In genomic region chr16:33708585-33709397, GRCm38 (mm10) we compare ENCODE assay signal across 16 mouse cellular contexts.
"Had no signal": no experiment of that assay in that cellular context is flagged by ENCODE, and none has a peak within 500 bp of the region (broad histone marks: within the 10 kb centered on the region; RNA-seq: fewer than 3 reads in every experiment).

No protein-coding gene starts in this region.

- H3K9ac ChIP-seq: limb, embryonic 12.5 days; liver, embryonic 13.5 days; liver, postnatal 0 days; lung, embryonic 15.5 days; midbrain, embryonic 15.5 days; neural tube, embryonic 15.5 days; stomach, embryonic 15.5 days had no signal

- H3K4me2 ChIP-seq: limb, embryonic 12.5 days; liver, embryonic 13.5 days; lung, embryonic 15.5 days; midbrain, embryonic 11.5 days; midbrain, embryonic 15.5 days; neural tube, embryonic 15.5 days; stomach, embryonic 15.5 days had no signal

- H3K4me1 ChIP-seq: stomach, embryonic 15.5 days had no signal

- H3K27me3 ChIP-seq: limb, embryonic 12.5 days; liver, embryonic 13.5 days; lung, embryonic 15.5 days; midbrain, embryonic 15.5 days; neural tube, embryonic 15.5 days; stomach, embryonic 15.5 days had no signal

- DNase-seq: kidney, adult 8-10 months; layer of hippocampus, postnatal 36 days; liver; liver, embryonic 13.5 days; liver, postnatal 0 days; lung, postnatal 14 days; right cerebral cortex, adult 18-20 months; right cerebral cortex, postnatal 25 days had no signal

- H3K9me3 ChIP-seq: limb, embryonic 12.5 days; liver, embryonic 13.5 days; lung, embryonic 15.5 days; megakaryocyte, embryonic 14.5 days; midbrain, embryonic 15.5 days; neural tube, embryonic 15.5 days; stomach, embryonic 15.5 days had no signal

- H3K36me3 ChIP-seq: lung, embryonic 15.5 days; midbrain, embryonic 15.5 days; neural tube, embryonic 15.5 days had no signal

- ATAC-seq: liver, postnatal 0 days; midbrain, embryonic 15.5 days had no signal

- H3K4me3 ChIP-seq: limb, embryonic 12.5 days; liver, embryonic 13.5 days; lung, embryonic 15.5 days; megakaryocyte, embryonic 14.5 days; midbrain, embryonic 15.5 days; neural tube, embryonic 15.5 days; stomach, embryonic 15.5 days had no signal

- H3K27ac ChIP-seq: limb, embryonic 12.5 days; liver, embryonic 13.5 days; lung, embryonic 15.5 days; macrophage; midbrain, embryonic 15.5 days; neural tube, embryonic 15.5 days; stomach, embryonic 15.5 days had no signal
